Mouse (Mus musculus): Measurements from ENCODE around the gene Cyp27b1. TPM values are rescaled to one million over a fixed set of nuclear protein-coding genes. Genes with fewer than 3 reads are reported as not detected.

Gene Cyp27b1
- polyA plus RNA-seq, 1 experiment from 2014 or later = not detected

DNA sequence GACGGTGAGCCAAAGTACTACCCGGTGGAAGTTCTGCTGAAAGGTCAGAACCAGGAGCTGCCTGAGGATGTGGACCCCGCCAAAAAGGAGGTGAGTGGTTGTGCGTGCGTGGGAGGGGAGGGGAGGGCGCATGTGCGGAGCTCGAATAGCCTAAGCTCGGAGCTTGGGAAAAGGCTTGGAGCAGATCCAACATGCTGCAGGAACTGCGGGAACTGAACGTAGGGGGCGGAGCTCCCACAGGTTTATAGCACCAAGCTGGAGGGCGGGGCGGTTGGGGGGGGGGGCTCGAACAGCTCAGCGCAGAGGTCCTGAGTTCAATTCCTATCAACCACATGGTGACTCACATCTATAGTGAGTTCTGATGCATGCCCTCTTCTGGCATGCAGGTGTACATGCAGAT, 29.6 kb upstream of the Cyp27b1 start:
- 69% methylated on average over 16 of the region's 16 CpGs for WGBS
- no peaks in the 10 kb centered on the region for H3K9me3 ChIP-seq (ENCODE audit: control insufficient read depth, low read length)
- ATAC-seq (ENCODE audit: low read depth) = no peak
- no peaks in the 10 kb centered on the region for H3K4me1 ChIP-seq (ENCODE audit: control insufficient read depth, insufficient read depth, low read length)
- peaks cover 16% of the 10 kb centered on the region; the same call in 1 of the 2 replicates for H3K36me3 ChIP-seq (ENCODE audit: control insufficient read depth, insufficient read depth, low read length)
- H3K4me2 ChIP-seq (ENCODE audit: low read depth, low read length) = no peak overlapping the region
- H3K27ac ChIP-seq (ENCODE audit: low read depth, low read length) = no peak overlapping the region
- no peaks in the 10 kb centered on the region for H3K27me3 ChIP-seq (ENCODE audit: control insufficient read depth, insufficient read depth, low read length)
- H3K9ac ChIP-seq (replicated peaks; ENCODE audit: low read depth, low read length) = no peak overlapping the region
- H3K4me3 ChIP-seq (ENCODE audit: low read depth, low read length) = no peak overlapping the region

DNA sequence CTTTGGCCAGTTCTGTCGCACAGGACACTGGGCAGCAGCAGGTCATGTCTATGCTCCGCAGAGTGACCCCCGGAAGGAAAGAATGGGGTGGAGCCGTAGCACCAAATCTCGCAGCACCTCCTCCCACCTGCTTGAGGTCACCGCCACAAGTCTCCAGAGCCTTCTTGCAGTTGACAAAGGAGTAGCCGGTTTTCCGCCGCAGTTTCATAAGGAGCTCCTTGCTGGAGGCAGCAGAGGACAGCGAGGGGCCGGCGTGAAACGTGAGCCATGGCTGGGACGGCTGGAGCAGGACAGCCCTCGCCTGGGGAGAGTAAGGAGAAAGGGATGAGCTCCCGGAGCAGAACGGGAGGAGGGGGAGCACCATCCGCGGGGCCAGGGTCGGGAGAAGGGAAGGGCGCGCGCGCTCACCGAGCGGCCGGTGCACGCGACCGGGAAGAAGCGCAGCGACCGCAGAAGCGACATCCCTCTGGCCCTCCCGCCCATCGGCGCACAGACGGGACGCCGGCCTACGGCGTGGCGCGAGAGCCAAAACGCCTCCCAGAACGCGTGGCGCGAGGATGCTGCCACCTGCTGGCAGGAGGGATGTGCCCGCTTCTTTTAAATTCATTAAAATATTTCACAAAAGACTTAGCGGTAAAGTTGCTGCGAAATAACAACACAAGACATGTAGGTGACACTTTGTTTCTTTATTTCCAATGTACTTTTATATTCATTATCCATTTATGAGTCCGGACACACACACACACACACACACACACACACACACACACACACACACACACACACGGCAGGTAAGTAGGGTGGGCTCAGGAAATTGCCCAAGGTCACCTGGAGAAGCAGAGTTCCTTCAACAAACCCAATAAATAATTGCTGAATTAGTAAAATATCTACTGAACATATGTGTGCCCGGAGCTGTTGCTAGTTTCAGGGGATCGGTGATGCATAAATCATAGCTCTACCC, 17.4 kb upstream of the Cyp27b1 start, which contains the start of gene Tsfm:
TSS of gene Tsfm (minus strand) at position 505 of the 961 bp plus-strand sequence.
- Histone ChIP-seq H3K36me3 (ENCODE audit: control insufficient read depth, insufficient read depth, low read length) (peaks cover 20% of the 10 kb centered on the region), H3K4me1 (ENCODE audit: control insufficient read depth, insufficient read depth, low read length) (peaks cover 8% of the 10 kb centered on the region; the same call in 1 of the 2 replicates), H3K27me3 (ENCODE audit: control insufficient read depth, insufficient read depth, low read length) (no peaks in the 10 kb centered on the region), H3K9me3 (ENCODE audit: control insufficient read depth, low read length) (no peaks in the 10 kb centered on the region), H3K4me2 (ENCODE audit: low read depth, low read length) (peak within 1 kb of the TSS; percentile 79), H3K9ac (replicated peaks; ENCODE audit: low read depth, low read length) (peak within 1 kb of the TSS; percentile 82), H3K4me3 (ENCODE audit: low read depth, low read length) (peak within 1 kb of the TSS; percentile 86), H3K27ac (ENCODE audit: low read depth, low read length) (peak within 1 kb of the TSS; percentile 67; the same call in 1 of the 2 replicates)
- peak; percentile 91 for ATAC-seq (ENCODE audit: low read depth)
- 5% methylated on average over 49 of the region's 56 CpGs for WGBS

- Histone ChIP-seq H3K9me3 (ENCODE audit: control insufficient read depth, low read length) (no peaks in the 10 kb centered on the region), H3K27ac (ENCODE audit: low read depth, low read length) (no peak overlapping the region), H3K36me3 (ENCODE audit: control insufficient read depth, insufficient read depth, low read length) (peaks cover 1% of the 10 kb centered on the region; the same call in 1 of the 2 replicates), H3K4me3 (ENCODE audit: low read depth, low read length) (no peak overlapping the region), H3K4me1 (ENCODE audit: control insufficient read depth, insufficient read depth, low read length) (peaks cover 8% of the 10 kb centered on the region; the same call in 1 of the 2 replicates), H3K9ac (replicated peaks; ENCODE audit: low read depth, low read length) (no peak overlapping the region), H3K4me2 (ENCODE audit: low read depth, low read length) (no peak overlapping the region), H3K27me3 (ENCODE audit: control insufficient read depth, insufficient read depth, low read length) (no peaks in the 10 kb centered on the region)
- WGBS = 85% methylated on average over 7 of the region's 8 CpGs
- ATAC-seq (ENCODE audit: low read depth) = no peak
These were observed 14.7 kb upstream of the Cyp27b1 start for GRCm38 (mm10) chr10:127033301-127033741.

- no peaks in the 10 kb centered on the region for H3K9me3 ChIP-seq (ENCODE audit: control insufficient read depth, low read length)
- WGBS = 86% methylated on average over 12 of the region's 12 CpGs
- H3K27ac ChIP-seq (ENCODE audit: low read depth, low read length) = no peak overlapping the region
- no peak for ATAC-seq (ENCODE audit: low read depth)
- no peaks in the 10 kb centered on the region for H3K36me3 ChIP-seq (ENCODE audit: control insufficient read depth, insufficient read depth, low read length)
- H3K9ac ChIP-seq (replicated peaks; ENCODE audit: low read depth, low read length) = no peak overlapping the region
- H3K4me1 ChIP-seq (ENCODE audit: control insufficient read depth, insufficient read depth, low read length) = peaks cover 3% of the 10 kb centered on the region; the same call in 1 of the 2 replicates
- H3K27me3 ChIP-seq (ENCODE audit: control insufficient read depth, insufficient read depth, low read length) = peaks cover 4% of the 10 kb centered on the region; the same call in 1 of the 2 replicates
- no peak overlapping the region for H3K4me3 ChIP-seq (ENCODE audit: low read depth, low read length)
- no peak overlapping the region for H3K4me2 ChIP-seq (ENCODE audit: low read depth, low read length)
These were observed 11.8 kb upstream of the Cyp27b1 start for GRCm38 (mm10) chr10:127036273-127036672.

- no peak overlapping the region for H3K9ac ChIP-seq (replicated peaks; ENCODE audit: low read depth, low read length)
- no peak for ATAC-seq (ENCODE audit: low read depth)
- H3K36me3 ChIP-seq (ENCODE audit: control insufficient read depth, insufficient read depth, low read length) = no peaks in the 10 kb centered on the region
- H3K4me3 ChIP-seq (ENCODE audit: low read depth, low read length) = no peak overlapping the region
- H3K9me3 ChIP-seq (ENCODE audit: control insufficient read depth, low read length) = no peaks in the 10 kb centered on the region
- H3K27me3 ChIP-seq (ENCODE audit: control insufficient read depth, insufficient read depth, low read length) = peaks cover 4% of the 10 kb centered on the region; the same call in 1 of the 2 replicates
- H3K4me1 ChIP-seq (ENCODE audit: control insufficient read depth, insufficient read depth, low read length) = peaks cover 9% of the 10 kb centered on the region; the same call in 1 of the 2 replicates
- 67% methylated on average over 12 of the region's 12 CpGs for WGBS
- no peak overlapping the region for H3K4me2 ChIP-seq (ENCODE audit: low read depth, low read length)
- no peak overlapping the region for H3K27ac ChIP-seq (ENCODE audit: low read depth, low read length)
These were observed 10.4 kb upstream of the Cyp27b1 start for GRCm38 (mm10) chr10:127037641-127038040.

DNA sequence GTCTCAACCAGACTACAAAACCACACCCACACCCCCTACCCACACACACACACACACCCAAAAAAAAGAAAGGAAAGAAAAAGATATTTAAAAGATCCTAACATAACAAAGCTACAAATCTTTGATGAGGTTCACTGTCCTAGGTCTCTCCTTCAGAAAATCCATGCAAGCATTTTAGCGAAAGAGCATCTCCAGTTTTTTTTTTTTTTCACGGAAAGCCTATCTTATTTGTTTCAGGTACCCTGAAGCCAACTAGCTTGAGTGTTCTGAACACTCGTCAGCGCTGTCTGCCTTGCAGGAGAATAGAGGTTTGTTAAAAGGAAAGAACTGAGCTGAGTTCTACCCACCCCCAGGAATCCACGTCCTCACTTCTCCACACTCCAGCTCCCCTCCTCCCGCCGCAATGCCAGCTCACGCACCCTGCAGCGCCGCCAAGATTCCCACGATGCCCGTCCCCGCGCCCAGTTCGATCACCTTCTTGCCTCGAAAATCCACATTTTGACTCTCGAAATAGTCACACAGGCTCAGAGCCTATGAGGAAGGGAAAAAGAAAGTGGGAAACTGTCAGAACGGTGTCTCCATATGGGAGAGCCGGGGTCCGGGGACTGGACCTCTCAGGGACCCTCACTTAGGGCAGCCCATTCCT, 7.4 kb upstream of the Cyp27b1 start:
- Histone ChIP-seq H3K27me3 (ENCODE audit: control insufficient read depth, insufficient read depth, low read length) (peaks cover 4% of the 10 kb centered on the region; the same call in 1 of the 2 replicates), H3K4me1 (ENCODE audit: control insufficient read depth, insufficient read depth, low read length) (peaks cover 12% of the 10 kb centered on the region; the same call in 1 of the 2 replicates), H3K9me3 (ENCODE audit: control insufficient read depth, low read length) (no peaks in the 10 kb centered on the region), H3K4me3 (ENCODE audit: low read depth, low read length) (peak overlapping the region; percentile 81), H3K4me2 (ENCODE audit: low read depth, low read length) (peak overlapping the region; percentile 97), H3K27ac (ENCODE audit: low read depth, low read length) (no peak overlapping the region), H3K9ac (replicated peaks; ENCODE audit: low read depth, low read length) (peak overlapping the region; percentile 57), H3K36me3 (ENCODE audit: control insufficient read depth, insufficient read depth, low read length) (no peaks in the 10 kb centered on the region)
- ATAC-seq (ENCODE audit: low read depth) = peak; percentile 38; the same call in 1 of the 2 replicates
- WGBS = 2% methylated on average over 20 of the region's 20 CpGs

- ATAC-seq (ENCODE audit: low read depth) = peak; percentile 77
- Histone ChIP-seq H3K27me3 (ENCODE audit: control insufficient read depth, insufficient read depth, low read length) (peaks cover 4% of the 10 kb centered on the region; the same call in 1 of the 2 replicates), H3K36me3 (ENCODE audit: control insufficient read depth, insufficient read depth, low read length) (no peaks in the 10 kb centered on the region), H3K9me3 (ENCODE audit: control insufficient read depth, low read length) (no peaks in the 10 kb centered on the region), H3K4me2 (ENCODE audit: low read depth, low read length) (peak within 1 kb of the TSS; percentile 97), H3K9ac (replicated peaks; ENCODE audit: low read depth, low read length) (peak within 1 kb of the TSS; percentile 57), H3K4me1 (ENCODE audit: control insufficient read depth, insufficient read depth, low read length) (peaks cover 12% of the 10 kb centered on the region; the same call in 1 of the 2 replicates), H3K27ac (ENCODE audit: low read depth, low read length) (no peak within 1 kb of the TSS), H3K4me3 (ENCODE audit: low read depth, low read length) (peak within 1 kb of the TSS; percentile 81)
- WGBS = under 1% methylated on average over 28 of the region's 28 CpGs
These were observed 6.7 kb upstream of the Cyp27b1 start, which contains the start of the genes Mettl1 and Eef1akmt3 for GRCm38 (mm10) chr10:127041274-127041766. TSS of gene Mettl1 (plus strand) at chr10:127041414. TSS of gene Eef1akmt3 (minus strand) at chr10:127041513.

- no peak overlapping the region for H3K27ac ChIP-seq (ENCODE audit: low read depth, low read length)
- WGBS = under 1% methylated on average over 44 of the region's 44 CpGs
- H3K4me1 ChIP-seq (ENCODE audit: control insufficient read depth, insufficient read depth, low read length) = peaks cover 12% of the 10 kb centered on the region; the same call in 1 of the 2 replicates
- H3K36me3 ChIP-seq (ENCODE audit: control insufficient read depth, insufficient read depth, low read length) = no peaks in the 10 kb centered on the region
- ATAC-seq (ENCODE audit: low read depth) = peak; percentile 85
- peaks cover 4% of the 10 kb centered on the region; the same call in 1 of the 2 replicates for H3K27me3 ChIP-seq (ENCODE audit: control insufficient read depth, insufficient read depth, low read length)
- peak overlapping the region; percentile 97 for H3K4me2 ChIP-seq (ENCODE audit: low read depth, low read length)
- peak overlapping the region; percentile 81 for H3K4me3 ChIP-seq (ENCODE audit: low read depth, low read length)
- H3K9ac ChIP-seq (replicated peaks; ENCODE audit: low read depth, low read length) = peak overlapping the region; percentile 57
- no peaks in the 10 kb centered on the region for H3K9me3 ChIP-seq (ENCODE audit: control insufficient read depth, low read length)
These were observed 6.2 kb upstream of the Cyp27b1 start for GRCm38 (mm10) chr10:127041774-127042338.

All from neural tube, embryonic 14.5 days (tissue).